Mouse (Mus musculus): ENCODE measurements at regions not wholly inside any gene's neighbourhood (a gene's known extent, or its start where the extent isn't known, plus 50 kb on each side); places are given as distances from the start of the nearest gene placed in this dataset.

GRCm38 (mm10) chr6:127375144-127375529 lies 71.5 kb upstream of the Parp11 start:
- no peak for TF ChIP-seq CTCF (IDR thresholded peaks at IDR 0.05; ENCODE audit: low read depth, low read length)
- no peak for TF ChIP-seq EP300 (IDR thresholded peaks at IDR 0.05; ENCODE audit: insufficient read depth, low read depth, low read length)
